Mouse (Mus musculus) heart, embryonic 12.5 days (tissue): ENCODE data around the gene Mospd3. TPM values are rescaled to one million over a fixed set of nuclear protein-coding genes. Genes with fewer than 3 reads are reported as not detected.

Source experiments
- ATAC-seq: fragments of 200-750 bp; cut with Nextera tagmentation; 2 replicates; pipeline ENCODE4 v1.8.0; 2017; ENCODE audit warnings: moderate TSS enrichment, moderate library complexity; ENCODE audit not compliant: insufficient number of reproducible peaks, low FRiP score
- H3K27ac ChIP-seq: fragments of 300-500 bp; sonication (generic); 2 replicates; pipeline ENCODE4 v1.5.1; 2016; ENCODE audit warnings: mild to moderate bottlenecking, moderate library complexity; ENCODE audit not compliant: poor library complexity, severe bottlenecking
- H3K27me3 ChIP-seq: fragments of 300-500 bp; sonication (generic); replicated peaks from 2 replicates; pipeline ENCODE4 v1.6.1; 2016; ENCODE audit warnings: mild to moderate bottlenecking, moderate library complexity
- H3K36me3 ChIP-seq: fragments of 300-500 bp; sonication (generic); 2 replicates; pipeline ENCODE4 v1.6.1; 2016; ENCODE audit warnings: mild to moderate bottlenecking, moderate library complexity
- H3K4me1 ChIP-seq: fragments of 300-500 bp; sonication (generic); replicated peaks from 2 replicates; pipeline ENCODE4 v1.6.1; 2016; ENCODE audit warnings: mild to moderate bottlenecking
- H3K4me2 ChIP-seq: fragments of 300-500 bp; sonication (generic); 2 replicates; pipeline ENCODE4 v1.6.1; 2016; ENCODE audit warnings: mild to moderate bottlenecking, moderate library complexity
- H3K4me3 ChIP-seq: fragments of 300-500 bp; sonication (generic); 2 replicates; pipeline ENCODE4 v1.5.1; 2016; ENCODE audit warnings: mild to moderate bottlenecking
- H3K9ac ChIP-seq: fragments of 300-500 bp; sonication (generic); 2 replicates; pipeline ENCODE4 v1.6.1; 2016; ENCODE audit warnings: mild to moderate bottlenecking, moderate library complexity
- H3K9me3 ChIP-seq: fragments of 300-500 bp; sonication (generic); replicated peaks from 2 replicates; pipeline ENCODE4 v1.6.1; 2016; ENCODE audit warnings: mild to moderate bottlenecking, moderate library complexity
- WGBS: fragments of 180-500 bp; shearing (Covaris S2); methylation state at CpG from one replicate; pipeline ENCODE4 v1.1.7; 2016; 5-methylcytosine and 5-hydroxymethylcytosine counted together
- polyA plus RNA-seq: library from polyadenylated mRNA; unstranded; fragments of >200 nt; fragmentation: Nextera tagmentation; extraction: Ambion mirVana; gene quantifications from 2 replicates; pipeline ENCODE4 v1.2.1, GENCODE M21; 2016

The Mospd3 gene
- polyA plus RNA-seq, 1 experiment from 2014 or later = 18.7 TPM

DNA sequence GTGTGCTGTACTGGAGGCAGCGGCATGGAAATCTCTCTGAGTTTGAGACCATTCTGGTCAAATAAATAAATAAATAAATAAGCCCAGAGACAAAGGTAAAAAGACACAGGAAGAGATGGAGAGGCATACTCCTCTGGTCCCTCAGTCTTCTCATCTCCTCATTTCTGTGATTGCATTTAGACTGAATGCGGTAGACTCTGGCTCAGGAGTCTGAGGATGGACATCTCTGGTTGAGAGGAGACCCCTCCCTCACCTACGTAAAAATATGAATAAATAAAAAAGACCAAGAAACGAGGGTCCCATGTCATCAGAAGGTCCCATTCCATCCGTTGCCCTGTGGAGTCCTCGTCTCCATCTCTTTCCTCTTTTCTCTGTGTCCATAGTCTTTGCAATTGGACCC is 47.9 kb downstream of the Mospd3 start:
- Histone ChIP-seq H3K4me3 (peak overlapping the region; percentile 8; the same call in 1 of the 2 replicates), H3K9me3 (no peaks in the 10 kb centered on the region; the same call in 1 of the 2 replicates), H3K4me2 (peak overlapping the region; percentile 51), H3K27ac (no peak overlapping the region), H3K36me3 (no peaks in the 10 kb centered on the region), H3K9ac (no peak overlapping the region), H3K4me1 (peaks cover 4% of the 10 kb centered on the region; the same call in 1 of the 2 replicates), H3K27me3 (peaks cover 31% of the 10 kb centered on the region)
- ATAC-seq = no peak
- WGBS = 25% methylated on average over 6 of the region's 6 CpGs

GRCm38 (mm10) chr5:137551119-137551518 is 49.7 kb downstream of the Mospd3 start:
- H3K4me2 ChIP-seq = no peak overlapping the region
- H3K4me3 ChIP-seq = no peak overlapping the region
- H3K36me3 ChIP-seq = no peaks in the 10 kb centered on the region
- no peak overlapping the region for H3K27ac ChIP-seq
- no peaks in the 10 kb centered on the region; the same call in 1 of the 2 replicates for H3K9me3 ChIP-seq
- ATAC-seq = no peak
- 71% methylated on average over 5 of the region's 5 CpGs for WGBS
- H3K4me1 ChIP-seq = peaks cover 4% of the 10 kb centered on the region; the same call in 1 of the 2 replicates
- H3K9ac ChIP-seq = no peak overlapping the region
- H3K27me3 ChIP-seq = peaks cover 29% of the 10 kb centered on the region

- no peaks in the 10 kb centered on the region for H3K9me3 ChIP-seq
- no peak overlapping the region for H3K27ac ChIP-seq
- no peak overlapping the region for H3K4me2 ChIP-seq
- peaks cover 24% of the 10 kb centered on the region for H3K27me3 ChIP-seq
- H3K4me1 ChIP-seq = peaks cover 4% of the 10 kb centered on the region; the same call in 1 of the 2 replicates
- WGBS = 77% methylated on average over 2 of the region's 2 CpGs
- no peak for ATAC-seq
- H3K9ac ChIP-seq = no peak overlapping the region
- H3K4me3 ChIP-seq = no peak overlapping the region
- H3K36me3 ChIP-seq = no peaks in the 10 kb centered on the region
These were observed 51.0 kb downstream of the Mospd3 start for GRCm38 (mm10) chr5:137549840-137550239.

Other genes with a start within 250 kb of the Mospd3 start
- 0.04 TPM in 2 replicates for gene Zan, start 124.0 kb downstream of the Mospd3 start, polyA plus RNA-seq
- gene Pop7, start 98.5 kb downstream of the Mospd3 start, polyA plus RNA-seq = 44.0 and 44.1 TPM in 2 replicates
- 9.9 and 10.1 TPM in 2 replicates for gene Gigyf1, start 82.5 kb downstream of the Mospd3 start, polyA plus RNA-seq
- gene Epo, start 67.8 kb downstream of the Mospd3 start, polyA plus RNA-seq = not detected in 2 replicates
- 277 and 287 TPM in 2 replicates for gene Gnb2, start 67.5 kb downstream of the Mospd3 start, polyA plus RNA-seq
- 0.40 TPM in 1 of 2 replicates, not detected in the other for gene Actl6b, start 47.5 kb downstream of the Mospd3 start, polyA plus RNA-seq
- gene Tfr2, start 31.2 kb downstream of the Mospd3 start, polyA plus RNA-seq = 0.51 and 1.9 TPM in 2 replicates
- gene Pcolce, start 12.7 kb upstream of the Mospd3 start, polyA plus RNA-seq = 109 and 118 TPM in 2 replicates
- gene Fbxo24, start 27.9 kb upstream of the Mospd3 start, polyA plus RNA-seq = 0.15 TPM in 1 of 2 replicates, not detected in the other
- 24.3 and 27.3 TPM in 2 replicates for gene Lrch4, start 28.1 kb upstream of the Mospd3 start, polyA plus RNA-seq
- gene Gm20605, start 28.1 kb upstream of the Mospd3 start, polyA plus RNA-seq = 6.9 and 7.1 TPM in 2 replicates
- gene Sap25, start 40.3 kb upstream of the Mospd3 start, polyA plus RNA-seq = 5.2 and 5.3 TPM in 2 replicates
- 0.20 and 0.21 TPM in 2 replicates for gene Irs3, start 44.7 kb upstream of the Mospd3 start, polyA plus RNA-seq
- 25.6 and 29.3 TPM in 2 replicates for gene Agfg2, start 83.7 kb upstream of the Mospd3 start, polyA plus RNA-seq
- gene Nyap1, start 140.5 kb upstream of the Mospd3 start, polyA plus RNA-seq = 1.2 and 1.7 TPM in 2 replicates
- 144 and 154 TPM in 2 replicates for gene Tsc22d4, start 144.7 kb upstream of the Mospd3 start, polyA plus RNA-seq
- 28.0 and 31.8 TPM in 2 replicates for gene Ppp1r35, start 177.8 kb upstream of the Mospd3 start, polyA plus RNA-seq
- 8.8 and 11.0 TPM in 2 replicates for gene Mepce, start 186.6 kb upstream of the Mospd3 start, polyA plus RNA-seq
- 10.9 and 11.4 TPM in 2 replicates for gene Zcwpw1, start 186.7 kb upstream of the Mospd3 start, polyA plus RNA-seq
- gene Pilra, start 235.2 kb upstream of the Mospd3 start, polyA plus RNA-seq = 2.3 and 2.5 TPM in 2 replicates